Mouse (Mus musculus) forebrain, embryonic 14.5 days (tissue): ENCODE data around the gene Ccdc103. TPM values are rescaled to one million over a fixed set of nuclear protein-coding genes. Genes with fewer than 3 reads are reported as not detected.
A peak's percentile ranks its signal among the peaks of the same experiment; 100 is the strongest.

Source experiments
- ATAC-seq: fragments of 200-750 bp; cut with Nextera tagmentation; 2 replicates; pipeline ENCODE4 v1.8.0; 2017; ENCODE audit warnings: mild to moderate bottlenecking, moderate library complexity
- DNase-seq: peaks from one replicate; pipeline ENCODE4 v3.0.0-alpha.2; 2015; ENCODE audit warnings: low spot score
- H3K27ac ChIP-seq: fragments of 300-500 bp; sonication (generic); 2 replicates; pipeline ENCODE4 v1.5.1; 2014; ENCODE audit warnings: low read depth, mild to moderate bottlenecking, control low read depth, low read length, moderate library complexity
- H3K27me3 ChIP-seq: fragments of 300-500 bp; sonication (generic); replicated peaks from 2 replicates; pipeline ENCODE4 v1.6.1; 2014; ENCODE audit warnings: low read length, control low read depth, mixed read lengths; ENCODE audit not compliant: control insufficient read depth, insufficient read depth
- H3K36me3 ChIP-seq: fragments of 300-500 bp; sonication (generic); 2 replicates; pipeline ENCODE4 v1.6.1; 2014; ENCODE audit warnings: low read length, control low read depth; ENCODE audit not compliant: control insufficient read depth, insufficient read depth
- H3K4me1 ChIP-seq: fragments of 300-500 bp; sonication (generic); 2 replicates; pipeline ENCODE4 v1.6.1; 2014; ENCODE audit warnings: antibody characterized with exemption, low read length, control low read depth; ENCODE audit not compliant: control insufficient read depth, insufficient read depth
- H3K4me2 ChIP-seq: fragments of 300-500 bp; sonication (generic); 2 replicates; pipeline ENCODE4 v1.6.1; 2014; ENCODE audit warnings: mild to moderate bottlenecking, control low read depth, low read length
- H3K4me3 ChIP-seq: fragments of 300-500 bp; sonication (generic); 2 replicates; pipeline ENCODE4 v1.5.1; 2014; ENCODE audit warnings: low read depth, low read length, control low read depth
- H3K9ac ChIP-seq: fragments of 300-500 bp; sonication (generic); 2 replicates; pipeline ENCODE4 v1.6.1; 2014; ENCODE audit warnings: mild to moderate bottlenecking, low read length, control low read depth, moderate library complexity
- H3K9me3 ChIP-seq: fragments of 300-500 bp; sonication (generic); replicated peaks from 2 replicates; pipeline ENCODE4 v1.6.1; 2016; ENCODE audit warnings: low read length, control low read depth, mixed read lengths; ENCODE audit not compliant: control insufficient read depth
- WGBS: fragments of 180-500 bp; shearing (Covaris S2); extraction: QIAGEN DNeasy Blood & Tissue Kit; methylation state at CpG from one replicate; pipeline ENCODE4 v1.1.7; 2014; 5-methylcytosine and 5-hydroxymethylcytosine counted together
- polyA plus RNA-seq: library from polyadenylated mRNA; unstranded; fragments of >200 nt; fragmentation: Nextera tagmentation; extraction: Ambion mirVana; gene quantifications from 2 replicates; pipeline ENCODE4 v1.2.1, GENCODE M21; 2014

The Ccdc103 gene
- polyA plus RNA-seq, 1 experiment from 2014 or later, result 2.8 TPM

DNA sequence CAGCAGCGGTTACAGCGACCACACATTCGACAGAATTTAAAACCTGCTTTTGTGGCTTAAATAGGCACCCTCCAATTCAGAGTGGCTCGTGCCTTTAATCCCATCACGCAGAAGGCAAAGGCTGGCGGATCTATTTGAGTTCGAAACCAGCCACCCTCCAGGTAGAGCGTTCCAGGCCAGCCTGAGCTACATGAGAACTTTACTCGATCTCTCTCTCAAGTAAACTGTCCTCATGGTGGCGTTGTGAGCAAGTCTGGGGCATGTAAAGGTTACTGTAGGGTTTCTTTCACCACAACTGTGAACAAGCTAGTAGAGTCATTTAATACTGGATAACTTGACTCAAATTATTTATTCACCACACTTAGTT lies 44.3 kb downstream of the Ccdc103 start:
- Histone ChIP-seq H3K4me2 (peak overlapping the region; percentile 79), H3K36me3 (no peaks in the 10 kb centered on the region), H3K27ac (peak overlapping the region; percentile 88), H3K9ac (peak overlapping the region; percentile 61), H3K27me3 (no peaks in the 10 kb centered on the region), H3K9me3 (no peaks in the 10 kb centered on the region), H3K4me3 (peak overlapping the region; percentile 63), H3K4me1 (peaks cover 5% of the 10 kb centered on the region; the same call in 1 of the 2 replicates)
- DNase-seq, result no peak
- no peak; the same call in 1 of the 2 replicates for ATAC-seq
- under 1% methylated on average over 10 of the region's 10 CpGs for WGBS

- H3K27me3 ChIP-seq, result no peaks in the 10 kb centered on the region
- no peak overlapping the region for H3K9ac ChIP-seq
- WGBS, result 94% methylated on average over 10 of the region's 10 CpGs
- no peak for ATAC-seq
- no peaks in the 10 kb centered on the region for H3K4me1 ChIP-seq
- H3K36me3 ChIP-seq, result no peaks in the 10 kb centered on the region
- H3K4me3 ChIP-seq, result no peak overlapping the region
- no peak overlapping the region for H3K27ac ChIP-seq
- H3K4me2 ChIP-seq, result no peak overlapping the region
- H3K9me3 ChIP-seq, result no peaks in the 10 kb centered on the region
- DNase-seq, result no peak
These were observed 49.7 kb downstream of the Ccdc103 start for GRCm38 (mm10) chr11:102930672-102931071.

Other genes with a start within 250 kb of the Ccdc103 start
- 0.09 and 0.14 TPM in 2 replicates for gene Meioc, start 217.5 kb upstream of the Ccdc103 start, polyA plus RNA-seq
- 39.4 and 42.6 TPM in 2 replicates for gene Ccdc43, start 183.4 kb upstream of the Ccdc103 start, polyA plus RNA-seq
- gene Adam11, start 119.8 kb upstream of the Ccdc103 start, polyA plus RNA-seq, result 10.0 and 12.5 TPM in 2 replicates
- 41.5 and 47.0 TPM in 2 replicates for gene Gjc1, start 61.5 kb upstream of the Ccdc103 start, polyA plus RNA-seq
- 6.2 and 7.9 TPM in 2 replicates for gene Higd1b, start 45.4 kb upstream of the Ccdc103 start, polyA plus RNA-seq
- 150 and 168 TPM in 2 replicates for gene Eftud2, start 219 bp upstream of the Ccdc103 start, polyA plus RNA-seq
- gene Fam187a, start 4.0 kb downstream of the Ccdc103 start, polyA plus RNA-seq, result 0.19 TPM in 1 of 2 replicates, not detected in the other
- gene Gfap, start 19.7 kb downstream of the Ccdc103 start, polyA plus RNA-seq, result 0.23 and 0.37 TPM in 2 replicates
- gene Kif18b, start 43.9 kb downstream of the Ccdc103 start, polyA plus RNA-seq, result 4.3 and 5.1 TPM in 2 replicates
- 1.9 and 2.5 TPM in 2 replicates for gene C1ql1, start 65.5 kb downstream of the Ccdc103 start, polyA plus RNA-seq
- gene Nmt1, start 147.0 kb downstream of the Ccdc103 start, polyA plus RNA-seq, result 37.0 and 43.8 TPM in 2 replicates
- 207 and 220 TPM in 2 replicates for gene Dcakd, start 147.1 kb downstream of the Ccdc103 start, polyA plus RNA-seq
- 1.1 and 1.4 TPM in 2 replicates for gene Plcd3, start 220.5 kb downstream of the Ccdc103 start, polyA plus RNA-seq
- 10.4 and 11.8 TPM in 2 replicates for gene Acbd4, start 220.5 kb downstream of the Ccdc103 start, polyA plus RNA-seq
- gene Hexim1, start 235.0 kb downstream of the Ccdc103 start, polyA plus RNA-seq, result 4.8 and 5.4 TPM in 2 replicates